Mouse (Mus musculus): ENCODE data around the gene Bmp2k.

DNA sequence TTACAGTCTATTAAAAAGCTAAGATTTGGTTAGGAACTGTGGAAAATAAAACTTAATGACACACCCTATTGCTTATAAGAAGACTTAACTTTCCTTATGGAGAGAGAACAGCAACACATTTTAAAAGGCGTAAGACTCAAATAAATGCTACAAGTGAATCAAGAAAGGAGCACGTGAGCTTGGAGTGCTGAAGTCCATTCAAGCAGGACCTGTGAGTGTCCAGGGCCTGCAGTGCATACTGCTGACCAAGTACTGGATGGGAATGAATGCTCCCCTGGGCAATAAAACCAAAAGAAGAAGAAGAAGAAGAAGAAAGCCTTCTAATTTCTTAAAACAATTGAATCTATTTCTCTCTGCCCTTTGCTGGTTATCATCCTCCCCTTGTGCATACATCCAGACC lies 32.0 kb upstream of the Bmp2k start:
- TF ChIP-seq CTCF (IDR thresholded peaks at IDR 0.05; ENCODE audit: insufficient read depth, low read length) = no peak
- no peak for TF ChIP-seq POLR2A (IDR thresholded peaks at IDR 0.05; ENCODE audit: borderline replicate concordance, extremely low read depth, low read depth, low read length)
